Mouse (Mus musculus) embryonic stem cell, embryonic (primary cell): Measurements from ENCODE around the gene Supt20.

Experiments
- CTCF ChIA-PET, 4 experiments: fragments of 300-600 bp in 2 of 4; fragments of 350-600 bp in 2 of 4; sonication (Branson Sonifier 250); formaldehyde crosslinking; loops; one replicate each; lab custom pipeline; 2022; ENCODE audit warnings: inconsistent platforms in 2 of 4; lab: Charles Lee
- POLR2A ChIA-PET, 4 experiments: fragments of 300-600 bp in 2 of 4; fragments of 350-600 bp in 2 of 4; sonication (Branson Sonifier 250); formaldehyde crosslinking; loops; one replicate each; lab custom pipeline; 2022; ENCODE audit warnings: antibody characterized with exemption in 4 of 4, inconsistent platforms in 1 of 4; lab: Charles Lee

Supt20 gene

DNA sequence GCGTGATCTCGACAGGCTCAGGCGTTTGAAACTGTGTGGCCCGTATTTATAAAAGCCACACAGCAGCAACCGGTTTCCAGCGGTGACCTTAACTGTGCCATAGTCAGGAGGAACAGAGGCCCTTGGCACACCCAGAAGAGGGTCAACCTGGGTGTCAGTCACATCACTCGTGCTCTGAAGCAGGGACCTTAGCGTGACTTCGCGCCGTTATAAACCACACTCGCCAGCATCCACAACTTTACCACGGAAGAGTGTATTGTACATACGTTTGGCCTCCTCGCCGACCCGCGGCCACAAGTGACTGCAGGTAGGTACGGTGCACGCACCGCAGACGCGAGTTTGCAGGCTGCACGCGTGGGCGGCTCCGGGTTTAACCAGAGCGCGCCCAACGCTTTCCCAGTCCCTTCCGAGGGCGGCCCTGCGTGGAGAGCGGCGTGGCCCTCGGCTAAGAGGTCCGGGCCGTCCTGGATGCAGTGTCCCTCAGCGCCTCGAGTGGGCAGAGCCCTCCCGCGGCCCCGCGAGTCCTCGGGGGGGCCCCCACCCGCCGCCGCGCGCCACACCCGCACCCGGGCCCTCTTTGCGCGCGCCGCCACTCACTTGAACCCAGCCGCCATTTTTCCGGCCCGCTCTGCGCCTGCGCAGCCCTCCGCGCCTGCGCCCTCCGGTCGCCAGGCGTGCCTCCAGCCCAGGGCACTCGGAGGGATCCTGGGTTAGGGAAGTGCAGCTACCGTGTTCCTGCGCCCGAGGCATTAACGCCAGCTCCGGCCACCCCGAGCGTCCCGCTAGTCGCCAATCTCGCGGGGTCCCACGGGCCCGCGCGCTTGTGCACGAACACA lies 42.0 kb downstream of the Supt20 start:
- POLR2A ChIA-PET, result interaction anchor here (0.6 to 3.7 kb wide), 23 partner anchors 9 to 74 kb away, joined by 3 to 23 read pairs (median 4); partner anchors contain the start of gene Supt20 (in 3 of the 4)
- CTCF ChIA-PET, result interaction anchor here (0.7 to 2.3 kb wide), 13 partner anchors 11 to 85 kb away, joined by 3 to 43 read pairs (median 4); partner anchors contain the start of genes Supt20 (in 2 of the 4) and Smad9 (in 1 of the 4)

- ChIA-PET CTCF (interaction anchor here (0.5 to 2.3 kb wide), 27 partner anchors 9 to 1246 kb away, joined by 3 to 43 read pairs (median 4); partner anchors contain the start of genes Supt20 (in 2 of the 4) and Smad9 (in 1 of the 4)), POLR2A (interaction anchor here in 3 of 4 experiments (0.5 to 3.7 kb wide), 22 partner anchors 8 to 487 kb away, joined by 3 to 23 read pairs (median 5); partner anchors contain the start of gene Supt20 (in 3 of the 3))
Observed at GRCm38 (mm10) chr3:54735247-54736046, 42.8 kb downstream of the Supt20 start, which contains the start of the genes Exosc8 and Alg5. Gene Exosc8 (minus strand): TSS chr3:54735393. Gene Alg5 (plus strand): TSS chr3:54735539.

DNA sequence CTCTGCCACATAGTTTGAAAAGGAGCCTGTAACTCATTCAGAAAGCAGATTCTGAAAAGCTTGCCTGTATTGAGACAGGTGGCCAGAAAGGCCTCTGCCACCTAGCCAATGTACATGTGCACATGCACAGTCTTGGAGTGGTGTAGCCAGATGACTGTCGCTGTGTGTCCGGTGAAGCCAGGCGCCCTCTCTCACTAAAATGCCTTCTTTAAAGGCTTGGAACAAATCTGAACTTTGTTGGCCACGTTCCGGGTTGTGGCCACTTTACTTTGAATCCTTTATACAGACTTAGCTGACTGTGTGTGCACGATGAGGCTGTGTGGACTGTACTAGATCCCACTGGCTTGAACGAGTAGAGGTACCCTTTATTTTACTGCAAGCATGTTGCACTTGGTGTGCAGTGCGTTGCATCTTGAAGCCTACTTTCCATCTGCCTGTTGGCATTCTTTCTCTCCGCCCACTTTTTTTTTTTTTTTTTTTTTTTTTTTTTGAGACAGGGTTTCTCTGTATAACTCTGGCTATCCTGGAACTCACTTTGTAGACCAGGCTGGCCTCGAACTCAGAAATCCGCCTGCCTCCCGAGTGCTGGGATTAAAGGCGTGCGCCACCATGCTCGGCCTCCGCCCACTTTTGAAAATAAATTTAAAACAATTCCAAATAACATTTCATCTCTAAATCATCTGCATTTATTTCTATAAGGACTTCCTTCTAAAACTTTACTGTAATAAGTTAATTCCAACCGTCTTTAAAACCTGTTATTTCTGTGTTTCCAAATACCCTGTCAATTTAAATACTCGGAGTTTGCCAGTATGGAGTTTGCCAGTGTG lies 43.7 kb downstream of the Supt20 start:
- ChIA-PET CTCF (interaction anchor here in 3 of 4 experiments (0.6 to 2.3 kb wide), 10 partner anchors 10 to 72 kb away, joined by 3 to 43 read pairs (median 6); partner anchors contain the start of gene Supt20 (in 1 of the 3)), POLR2A (interaction anchor here in 3 of 4 experiments (0.7 to 3.7 kb wide), 11 partner anchors 9 to 44 kb away, joined by 3 to 23 read pairs (median 9); partner anchors contain the start of gene Supt20 (in 2 of the 3))

GRCm38 (mm10) chr3:54737317-54737716 lies 44.7 kb downstream of the Supt20 start:
- ChIA-PET POLR2A (interaction anchor here in 1 of 4 experiments (0.8 kb wide), 1 partner anchor 8 kb away, joined by 3 read pairs; no protein-coding TSS in a partner anchor), CTCF (interaction anchor here in 1 of 4 experiments (0.6 kb wide), 1 partner anchor 8 kb away, joined by 3 read pairs; no protein-coding TSS in a partner anchor)

GRCm38 (mm10) chr3:54741965-54742364 lies 49.4 kb downstream of the Supt20 start:
- ChIA-PET CTCF (no interaction called here), POLR2A (interaction anchor here in 2 of 4 experiments (1.0 to 1.3 kb wide), 2 partner anchors 11 to 12 kb away, joined by 4 read pairs; no protein-coding TSS in a partner anchor)

- ChIA-PET CTCF (interaction anchor here (0.5 to 4.3 kb wide), 40 partner anchors 8 to 469 kb away, joined by 3 to 43 read pairs (median 4); partner anchors contain the start of genes Alg5 (in 4 of the 4), Exosc8 (in 4 of the 4), Smad9 (in 2 of the 4) and Supt20 (in 1 of the 4)), POLR2A (interaction anchor here in 3 of 4 experiments (0.7 to 2.5 kb wide), 22 partner anchors 8 to 380 kb away, joined by 3 to 23 read pairs (median 3); partner anchors contain the start of genes Alg5 (in 3 of the 3), Exosc8 (in 3 of the 3), Smad9 (in 1 of the 3) and Supt20 (in 1 of the 3))
Observed at GRCm38 (mm10) chr3:54745799-54746198, 53.2 kb downstream of the Supt20 start.

DNA sequence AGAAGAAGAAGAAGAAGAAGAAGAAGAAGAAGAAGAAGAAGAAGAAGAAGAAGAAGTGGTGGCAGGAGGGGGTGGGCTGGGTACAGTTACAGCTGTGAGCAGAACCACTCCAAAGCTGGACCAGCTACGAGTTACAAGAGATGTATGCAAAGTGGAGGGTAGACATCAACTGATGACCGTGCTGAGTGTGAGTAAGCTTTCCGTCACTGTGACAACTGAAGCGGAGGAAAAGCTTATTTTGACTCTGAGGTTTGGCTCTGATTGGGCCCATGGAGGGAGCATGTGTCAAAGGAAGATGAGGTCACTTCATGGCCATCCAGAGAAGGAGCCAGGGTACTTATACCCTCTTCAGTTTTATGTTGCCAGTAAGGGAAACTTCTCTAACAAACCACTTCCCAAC lies 60.8 kb downstream of the Supt20 start:
- ChIA-PET CTCF (interaction anchor here in 1 of 4 experiments (0.7 kb wide), 2 partner anchors 130 to 798 kb away, joined by 3 to 5 read pairs; no protein-coding TSS in a partner anchor), POLR2A (interaction anchor here in 2 of 4 experiments (0.9 to 1.0 kb wide), 2 partner anchors 61 to 487 kb away, joined by 3 to 4 read pairs; partner anchors contain the start of gene Supt20 (in 1 of the 2))

DNA sequence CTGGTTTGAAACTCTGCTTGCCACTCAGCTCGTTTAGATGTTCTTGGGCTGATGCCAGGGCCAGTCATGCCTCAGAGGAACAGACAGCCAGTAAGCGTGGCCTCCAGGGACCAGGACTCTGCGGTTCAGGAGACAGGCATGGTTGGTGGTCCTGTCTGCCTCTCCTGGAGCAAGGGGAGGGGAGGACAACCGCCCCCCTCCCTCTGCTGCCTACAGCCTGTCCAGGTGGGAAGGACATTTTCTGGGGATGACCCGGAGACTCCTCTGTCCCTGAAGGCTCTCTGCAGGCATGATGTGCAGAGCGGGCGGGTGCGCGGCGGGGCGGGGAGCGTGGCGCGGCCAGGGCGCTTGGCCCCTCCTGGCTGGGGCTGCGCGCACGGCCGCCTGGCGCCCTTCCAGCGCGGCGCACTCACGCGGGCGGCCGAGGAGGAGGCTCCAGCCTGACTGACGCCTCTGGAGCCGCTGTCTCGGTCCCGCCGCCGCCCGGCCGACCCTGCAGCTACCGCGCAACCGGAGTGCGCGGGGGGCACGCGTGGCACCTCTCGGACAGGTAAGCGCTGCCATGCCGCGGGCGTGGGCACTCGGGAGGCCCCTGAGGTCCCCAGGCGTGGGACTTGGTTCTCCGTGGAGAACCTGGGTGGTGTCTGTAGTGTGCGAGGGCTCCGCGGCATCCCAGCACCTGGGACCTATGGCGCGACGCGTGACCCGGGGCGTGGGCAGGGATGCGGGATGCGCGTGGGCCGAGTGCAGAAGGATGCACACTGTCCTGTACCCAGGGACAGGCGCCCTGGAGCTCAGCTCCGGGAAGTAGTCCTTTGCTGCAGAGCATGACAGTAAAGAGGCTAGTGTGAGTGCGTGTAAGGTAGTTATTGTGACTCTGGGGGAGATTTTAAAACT lies 62.8 kb downstream of the Supt20 start, which contains the start of gene Smad9:
Smad9 (plus strand) TSS at position 438 of the 897 bp plus-strand sequence.
- ChIA-PET POLR2A (interaction anchor here in 2 of 4 experiments (0.6 to 1.8 kb wide), 7 partner anchors 9 to 1870 kb away, joined by 3 to 6 read pairs (median 3); no protein-coding TSS in a partner anchor), CTCF (interaction anchor here in 3 of 4 experiments (0.8 to 4.0 kb wide), 5 partner anchors 9 to 20 kb away, joined by 3 to 14 read pairs (median 6); partner anchors contain the start of genes Alg5 (in 1 of the 3) and Exosc8 (in 1 of the 3))

GRCm38 (mm10) chr3:54756058-54756457 lies 63.5 kb downstream of the Supt20 start:
- CTCF ChIA-PET, result interaction anchor here in 3 of 4 experiments (0.8 to 4.0 kb wide), 4 partner anchors 8 to 11 kb away, joined by 3 to 14 read pairs (median 6); no protein-coding TSS in a partner anchor
- POLR2A ChIA-PET, result interaction anchor here in 2 of 4 experiments (0.6 to 1.8 kb wide), 6 partner anchors 8 to 1871 kb away, joined by 3 to 6 read pairs (median 3); no protein-coding TSS in a partner anchor

DNA sequence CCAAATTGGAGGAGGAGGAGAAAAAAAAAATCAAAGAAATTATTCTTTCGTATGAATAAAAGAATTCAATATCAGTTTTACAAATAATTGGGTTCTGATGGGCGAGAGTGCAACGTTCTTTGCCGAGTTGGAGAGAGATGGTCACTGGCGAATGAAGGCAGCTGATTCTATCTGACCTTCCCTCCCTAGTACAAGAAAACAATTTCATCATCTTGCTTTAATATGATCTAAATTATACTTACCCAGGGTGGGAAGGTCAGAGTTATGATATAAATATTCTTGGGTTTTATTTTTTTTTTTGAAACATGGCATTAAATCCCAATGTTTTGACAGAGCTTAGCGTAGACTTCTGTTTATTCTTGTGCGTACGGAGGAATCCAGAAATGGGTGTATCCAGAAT lies 64.8 kb downstream of the Supt20 start:
- CTCF ChIA-PET, result interaction anchor here in 1 of 4 experiments (4.0 kb wide), 1 partner anchor 12 kb away, joined by 14 read pairs; no protein-coding TSS in a partner anchor

GRCm38 (mm10) chr3:54759211-54759610 lies 66.6 kb downstream of the Supt20 start:
- ChIA-PET POLR2A (interaction anchor here in 2 of 4 experiments (0.6 to 1.1 kb wide), 2 partner anchors 13 to 23 kb away, joined by 3 read pairs; no protein-coding TSS in a partner anchor), CTCF (interaction anchor here in 2 of 4 experiments (0.9 to 1.4 kb wide), 2 partner anchors 13 to 23 kb away, joined by 3 read pairs; no protein-coding TSS in a partner anchor)

More for the DNA sequence above, 64.8 kb downstream of the Supt20 start:
- POLR2A ChIA-PET, result no interaction called here

GRCm38 (mm10) chr3:54760321-54761115 lies 67.9 kb downstream of the Supt20 start:
- POLR2A ChIA-PET, result no interaction called here
- CTCF ChIA-PET, result interaction anchor here in 1 of 4 experiments (0.6 kb wide), 1 partner anchor 15 kb away, joined by 4 read pairs; no protein-coding TSS in a partner anchor

- CTCF ChIA-PET, result no interaction called here
Observed at GRCm38 (mm10) chr3:54761258-54761657, 68.7 kb downstream of the Supt20 start.

GRCm38 (mm10) chr3:54764418-54764817 lies 71.8 kb downstream of the Supt20 start:
- POLR2A ChIA-PET, result interaction anchor here in 3 of 4 experiments (0.6 to 1.9 kb wide), 20 partner anchors 8 to 623 kb away, joined by 3 to 7 read pairs (median 3); partner anchors contain the start of genes Smad9 (in 2 of the 3), Supt20 (in 2 of the 3), Alg5 (in 1 of the 3) and Exosc8 (in 1 of the 3)
- CTCF ChIA-PET, result interaction anchor here (0.5 to 2.4 kb wide), 10 partner anchors 8 to 293 kb away, joined by 3 to 13 read pairs (median 4); partner anchors contain the start of genes Alg5 (in 1 of the 4) and Exosc8 (in 1 of the 4)

More at GRCm38 (mm10) chr3:54761258-54761657, 68.7 kb downstream of the Supt20 start:
- POLR2A ChIA-PET, result no interaction called here
